Mouse (Mus musculus) limb, embryonic 11.5 days (tissue): ENCODE data around the gene Gpr132. TPM values are rescaled to one million over a fixed set of nuclear protein-coding genes. Genes with fewer than 3 reads are reported as not detected.

Experiments
- ATAC-seq: fragments of 200-750 bp; cut with Nextera tagmentation; 2 replicates; pipeline ENCODE4 v1.8.0; 2017; ENCODE audit warnings: low read depth; ENCODE audit not compliant: insufficient number of reproducible peaks, low FRiP score, low TSS enrichment
- DNase-seq: peaks from one replicate; pipeline ENCODE4 v3.0.0-alpha.2; 2015; ENCODE audit warnings: low spot score
- H3K27ac ChIP-seq: fragments of 300-500 bp; sonication (generic); replicated peaks from 2 replicates; pipeline ENCODE4 v1.5.1; 2014; ENCODE audit warnings: low read depth, mild to moderate bottlenecking, low read length
- H3K27me3 ChIP-seq: fragments of 300-500 bp; sonication (generic); 2 replicates; pipeline ENCODE4 v1.6.1; 2014; ENCODE audit warnings: mild to moderate bottlenecking, low read length, mixed read lengths; ENCODE audit not compliant: control insufficient read depth, insufficient read depth
- H3K36me3 ChIP-seq: fragments of 300-500 bp; sonication (generic); 2 replicates; pipeline ENCODE4 v1.6.1; 2014; ENCODE audit warnings: mild to moderate bottlenecking, low read length, moderate library complexity, mixed read lengths; ENCODE audit not compliant: control insufficient read depth, insufficient read depth
- H3K4me1 ChIP-seq: fragments of 300-500 bp; sonication (generic); 2 replicates; pipeline ENCODE4 v1.6.1; 2014; ENCODE audit warnings: low read length, mixed read lengths; ENCODE audit not compliant: control insufficient read depth, insufficient read depth
- H3K4me2 ChIP-seq: fragments of 300-500 bp; sonication (generic); 2 replicates; pipeline ENCODE4 v1.6.1; 2014; ENCODE audit warnings: low read depth, mild to moderate bottlenecking, moderate library complexity; ENCODE audit not compliant: severe bottlenecking
- H3K4me3 ChIP-seq: fragments of 300-500 bp; sonication (generic); 2 replicates; pipeline ENCODE4 v1.5.1; 2014; ENCODE audit warnings: low read depth, low read length
- H3K9ac ChIP-seq: fragments of 300-500 bp; sonication (generic); 2 replicates; pipeline ENCODE4 v1.6.1; 2014; ENCODE audit warnings: mild to moderate bottlenecking, low read length
- H3K9me3 ChIP-seq: fragments of 300-500 bp; sonication (generic); 2 replicates; pipeline ENCODE4 v1.6.1; 2016; ENCODE audit warnings: low read length; ENCODE audit not compliant: control insufficient read depth
- WGBS: fragments of 180-500 bp; shearing (Covaris S2); extraction: QIAGEN DNeasy Blood & Tissue Kit; methylation state at CpG from one replicate; pipeline ENCODE4 v1.1.7; 2014; 5-methylcytosine and 5-hydroxymethylcytosine counted together
- polyA plus RNA-seq: library from polyadenylated mRNA; unstranded; fragments of >200 nt; fragmentation: Nextera tagmentation; extraction: Ambion mirVana; gene quantifications from 2 replicates; pipeline ENCODE4 v1.2.1, GENCODE M21; 2014

Gene Gpr132
- polyA plus RNA-seq: not detected in 2 replicates

- WGBS: 62% methylated on average over 13 of the region's 13 CpGs
- Histone ChIP-seq H3K4me2 (no peak within 1 kb of the TSS), H3K27me3 (0 out of 2 replicates have a peak, but pooled peaks cover 3% of the 10 kb centered on the region), H3K36me3 (no peaks in the 10 kb centered on the region), H3K9me3 (no peaks in the 10 kb centered on the region), H3K4me1 (0 out of 2 replicates have a peak, but pooled peaks cover 3% of the 10 kb centered on the region), H3K4me3 (no peak within 1 kb of the TSS), H3K9ac (no peak within 1 kb of the TSS), H3K27ac (no peak within 1 kb of the TSS)
- DNase-seq (no peak), ATAC-seq (no peak)
Measured at GRCm38 (mm10) chr12:112868178-112869087, at the start of gene Gpr132. Gpr132 (minus strand) TSS chr12:112868228.

GRCm38 (mm10) chr12:112917486-112917885 lies 49.5 kb upstream of the Gpr132 start:
- 79% methylated on average over 11 of the region's 11 CpGs for WGBS
- ATAC-seq: no peak

GRCm38 (mm10) chr12:112916698-112917400 lies 48.8 kb upstream of the Gpr132 start:
- Histone ChIP-seq H3K9me3 (no peaks in the 10 kb centered on the region), H3K27ac (no peak overlapping the region), H3K4me3 (no peak overlapping the region), H3K4me2 (no peak overlapping the region), H3K27me3 (no peaks in the 10 kb centered on the region), H3K4me1 (no peaks in the 10 kb centered on the region), H3K36me3 (no peaks in the 10 kb centered on the region), H3K9ac (no peak overlapping the region)
- no peak for DNase-seq
- 89% methylated on average over 16 of the region's 16 CpGs for WGBS
- no peak for ATAC-seq

More at GRCm38 (mm10) chr12:112917486-112917885, 49.5 kb upstream of the Gpr132 start:
- H3K4me2 ChIP-seq: no peak overlapping the region
- no peaks in the 10 kb centered on the region for H3K36me3 ChIP-seq
- H3K4me3 ChIP-seq: no peak overlapping the region
- no peak overlapping the region for H3K9ac ChIP-seq
- no peak overlapping the region for H3K27ac ChIP-seq
- H3K9me3 ChIP-seq: no peaks in the 10 kb centered on the region
- no peaks in the 10 kb centered on the region for H3K4me1 ChIP-seq
- DNase-seq: no peak
- H3K27me3 ChIP-seq: no peaks in the 10 kb centered on the region

GRCm38 (mm10) chr12:112915587-112915986 lies 47.6 kb upstream of the Gpr132 start:
- 80% methylated on average over 13 of the region's 13 CpGs for WGBS
- H3K27ac ChIP-seq: no peak overlapping the region
- no peak for DNase-seq
- no peak overlapping the region for H3K4me2 ChIP-seq
- H3K9me3 ChIP-seq: no peaks in the 10 kb centered on the region
- H3K4me3 ChIP-seq: no peak overlapping the region
- ATAC-seq: no peak
- H3K9ac ChIP-seq: no peak overlapping the region
- H3K4me1 ChIP-seq: no peaks in the 10 kb centered on the region
- no peaks in the 10 kb centered on the region for H3K27me3 ChIP-seq
- no peaks in the 10 kb centered on the region for H3K36me3 ChIP-seq

- no peak for ATAC-seq
- whole genome bisulfite sequencing: 80% methylated on average over 11 of the region's 11 CpGs
- H3K27me3 ChIP-seq: no peaks in the 10 kb centered on the region
Measured at GRCm38 (mm10) chr12:112914527-112914926, 46.5 kb upstream of the Gpr132 start.

GRCm38 (mm10) chr12:112912951-112913745 lies 45.1 kb upstream of the Gpr132 start:
- H3K4me2 ChIP-seq: no peak overlapping the region
- 92% methylated on average over 28 of the region's 28 CpGs for WGBS
- H3K9ac ChIP-seq: no peak overlapping the region
- no peak overlapping the region for H3K4me3 ChIP-seq
- H3K27me3 ChIP-seq: no peaks in the 10 kb centered on the region
- DNase-seq: no peak
- H3K27ac ChIP-seq: no peak overlapping the region
- H3K4me1 ChIP-seq: no peaks in the 10 kb centered on the region
- no peaks in the 10 kb centered on the region for H3K36me3 ChIP-seq
- no peak for ATAC-seq
- no peaks in the 10 kb centered on the region for H3K9me3 ChIP-seq

More at GRCm38 (mm10) chr12:112914527-112914926, 46.5 kb upstream of the Gpr132 start:
- no peak for DNase-seq
- no peaks in the 10 kb centered on the region for H3K9me3 ChIP-seq
- H3K4me2 ChIP-seq: no peak overlapping the region
- no peak overlapping the region for H3K27ac ChIP-seq
- no peaks in the 10 kb centered on the region for H3K4me1 ChIP-seq
- H3K9ac ChIP-seq: no peak overlapping the region
- H3K36me3 ChIP-seq: no peaks in the 10 kb centered on the region
- H3K4me3 ChIP-seq: no peak overlapping the region

- Histone ChIP-seq H3K27ac (no peak overlapping the region), H3K27me3 (no peaks in the 10 kb centered on the region; the same call in 1 of the 2 replicates), H3K4me2 (no peak overlapping the region), H3K4me3 (no peak overlapping the region), H3K9me3 (no peaks in the 10 kb centered on the region), H3K4me1 (no peaks in the 10 kb centered on the region), H3K36me3 (no peaks in the 10 kb centered on the region), H3K9ac (no peak overlapping the region)
- 92% methylated on average over 17 of the region's 17 CpGs for WGBS
- ATAC-seq (no peak), DNase-seq (no peak)
Measured at GRCm38 (mm10) chr12:112911701-112912100, 43.7 kb upstream of the Gpr132 start.

GRCm38 (mm10) chr12:112908991-112909390 lies 41.0 kb upstream of the Gpr132 start:
- H3K4me1 ChIP-seq: no peaks in the 10 kb centered on the region; the same call in 1 of the 2 replicates
- H3K27me3 ChIP-seq: no peaks in the 10 kb centered on the region; the same call in 1 of the 2 replicates
- ATAC-seq (no peak), DNase-seq (no peak)
- no peak overlapping the region for H3K4me3 ChIP-seq
- H3K27ac ChIP-seq: no peak overlapping the region
- H3K36me3 ChIP-seq: no peaks in the 10 kb centered on the region
- H3K9me3 ChIP-seq: no peaks in the 10 kb centered on the region
- 96% methylated on average over 22 of the region's 22 CpGs for WGBS
- no peak overlapping the region for H3K9ac ChIP-seq
- H3K4me2 ChIP-seq: no peak overlapping the region
